Mouse (Mus musculus) ZHBTc4 (cell line): ENCODE results near the gene Olfr374.

ENCODE experiments used
- DNase-seq: peaks from one replicate; pipeline ENCODE4 v3.0.0-alpha.2; 2011; ENCODE audit warnings: low read depth, low spot score

Olfr374 gene

DNA sequence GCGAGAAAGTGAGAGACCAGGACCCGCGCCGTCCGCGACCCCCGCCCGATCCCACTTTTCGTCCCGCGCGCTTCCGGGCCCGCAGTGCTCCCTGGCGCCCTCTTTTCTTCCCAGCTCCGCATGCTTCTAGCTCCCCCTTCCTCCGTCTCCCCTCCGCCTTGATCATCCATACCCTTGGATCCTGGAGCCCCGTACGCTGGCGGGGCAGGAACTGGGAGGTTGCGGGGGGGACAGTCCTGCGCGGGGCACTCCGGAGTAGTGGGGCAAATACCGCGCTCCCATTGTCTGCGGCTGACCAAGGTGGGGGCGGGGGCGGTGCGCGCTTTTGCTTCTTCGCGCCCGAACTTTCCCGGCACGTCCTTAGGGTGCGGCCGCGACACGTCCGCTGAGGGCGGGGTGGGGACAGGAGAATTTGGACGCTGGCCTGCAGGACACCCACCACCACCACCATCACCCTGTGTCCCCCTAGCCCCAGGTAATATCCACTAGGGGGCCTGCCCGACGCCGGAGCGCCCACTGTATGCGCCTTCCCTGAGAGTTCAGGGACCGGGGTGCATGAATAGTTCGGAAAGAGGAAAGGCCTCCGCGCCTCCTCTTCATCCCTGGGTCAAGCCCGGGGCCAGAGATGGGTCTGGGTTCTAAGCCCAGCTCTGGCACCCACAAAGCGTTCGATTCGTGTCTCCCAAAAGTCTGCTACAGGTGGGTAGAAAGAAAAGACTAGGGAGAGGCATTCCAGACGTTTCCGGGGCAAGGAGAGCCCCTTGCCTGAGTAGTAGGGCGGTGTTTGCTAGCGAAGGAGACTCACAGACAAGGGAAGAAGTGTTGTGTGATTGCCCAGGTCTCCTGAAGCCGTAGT, 28.8 kb downstream of the Olfr374 start:
- peak; percentile 57 for DNase-seq

DNA sequence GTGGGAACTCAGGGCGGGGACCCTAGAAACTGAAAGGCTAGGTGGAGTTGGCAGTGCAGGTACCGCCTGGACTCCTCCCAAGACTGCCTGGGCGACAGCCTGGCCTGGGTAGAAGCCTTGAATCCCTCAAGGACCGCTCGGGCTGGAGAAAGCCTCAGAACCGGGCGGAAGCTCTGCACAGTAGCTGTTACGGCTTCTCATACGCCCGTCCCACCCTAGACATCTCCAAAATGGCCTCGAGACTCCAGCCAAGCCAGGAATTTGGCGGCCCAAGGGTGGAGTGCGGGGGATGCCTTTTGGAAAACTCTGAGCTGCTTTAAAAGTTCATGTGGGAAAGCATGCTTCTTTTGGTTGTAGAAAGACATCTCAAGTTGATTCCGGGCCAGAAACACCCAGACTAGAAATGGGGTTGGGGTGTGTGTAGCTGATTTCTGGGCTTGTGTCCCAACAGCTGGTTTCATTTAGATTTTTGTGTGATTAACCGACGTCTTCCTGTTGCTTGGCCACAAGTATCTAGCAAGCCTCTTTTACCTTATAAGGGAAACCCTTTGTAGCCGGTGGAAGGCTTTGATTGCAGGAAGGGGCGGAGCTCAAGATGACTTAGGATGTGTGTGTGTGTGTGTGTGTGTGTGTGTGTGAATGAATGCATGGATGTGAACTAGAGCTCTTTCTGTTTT, 29.6 kb downstream of the Olfr374 start:
- DNase-seq: peak; percentile 86

DNA sequence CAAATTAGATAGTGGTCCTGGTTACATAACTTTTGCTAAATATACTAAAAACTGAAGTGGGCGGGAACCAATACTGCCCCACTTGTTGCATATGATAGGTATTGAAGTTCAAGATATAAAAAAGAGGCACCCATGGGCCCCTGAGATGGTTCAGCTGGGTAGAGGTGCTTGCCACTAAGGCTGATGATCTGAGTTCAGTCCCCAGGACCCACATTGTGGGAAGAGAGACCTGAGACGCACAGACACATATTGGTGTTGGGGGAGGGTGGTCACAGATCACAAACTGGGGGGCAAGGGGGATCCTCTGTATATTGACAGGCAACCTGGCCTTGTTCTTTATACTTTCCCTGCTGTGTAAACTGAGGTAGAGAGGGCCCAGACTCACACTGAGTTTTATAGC, 30.6 kb downstream of the Olfr374 start:
- no peak for DNase-seq

DNA sequence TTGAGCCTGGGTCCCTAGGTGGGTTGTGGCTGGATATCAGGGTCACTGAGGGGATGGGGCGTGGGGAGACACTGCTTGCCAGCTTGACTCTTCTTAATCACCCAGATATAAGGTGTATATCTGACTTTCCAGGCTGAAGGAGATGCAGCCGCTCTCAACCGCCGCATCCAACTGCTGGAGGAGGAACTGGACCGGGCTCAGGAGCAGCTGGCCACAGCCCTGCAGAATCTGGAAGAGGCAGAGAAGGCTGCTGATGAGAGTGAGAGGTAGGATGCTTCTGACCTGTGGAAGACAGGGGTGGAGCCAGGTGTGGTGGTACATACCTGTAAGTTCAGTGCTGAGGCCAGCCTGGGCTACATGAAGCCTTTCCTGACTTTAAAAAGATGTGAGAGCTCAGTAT, 31.6 kb downstream of the Olfr374 start:
- DNase-seq: no peak

DNA sequence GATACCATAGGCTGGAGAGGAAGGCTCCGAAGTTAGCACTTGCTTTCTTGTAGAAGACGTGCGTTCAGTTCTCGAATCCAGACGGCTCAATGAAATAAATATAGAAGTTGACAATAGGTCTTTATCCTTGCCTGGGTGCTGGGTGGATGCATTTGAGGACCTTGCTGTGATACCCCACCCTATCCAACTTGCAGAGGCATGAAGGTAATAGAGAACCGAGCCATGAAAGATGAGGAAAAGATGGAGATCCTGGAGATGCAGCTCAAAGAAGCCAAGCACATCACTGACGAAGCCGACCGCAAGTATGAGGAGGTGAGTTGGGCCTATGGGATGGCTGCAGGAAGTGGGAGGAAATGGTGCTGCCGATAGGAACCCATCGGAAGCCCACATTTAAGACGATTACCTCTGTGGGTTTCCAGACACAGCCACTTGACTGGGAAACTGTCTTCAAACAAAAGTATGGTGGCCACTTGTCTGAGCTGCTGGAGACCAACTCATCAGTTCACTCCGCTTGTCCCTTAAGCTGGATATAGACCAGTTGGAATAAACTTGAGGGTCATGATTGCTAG, 36.5 kb downstream of the Olfr374 start:
- DNase-seq: no peak

DNA sequence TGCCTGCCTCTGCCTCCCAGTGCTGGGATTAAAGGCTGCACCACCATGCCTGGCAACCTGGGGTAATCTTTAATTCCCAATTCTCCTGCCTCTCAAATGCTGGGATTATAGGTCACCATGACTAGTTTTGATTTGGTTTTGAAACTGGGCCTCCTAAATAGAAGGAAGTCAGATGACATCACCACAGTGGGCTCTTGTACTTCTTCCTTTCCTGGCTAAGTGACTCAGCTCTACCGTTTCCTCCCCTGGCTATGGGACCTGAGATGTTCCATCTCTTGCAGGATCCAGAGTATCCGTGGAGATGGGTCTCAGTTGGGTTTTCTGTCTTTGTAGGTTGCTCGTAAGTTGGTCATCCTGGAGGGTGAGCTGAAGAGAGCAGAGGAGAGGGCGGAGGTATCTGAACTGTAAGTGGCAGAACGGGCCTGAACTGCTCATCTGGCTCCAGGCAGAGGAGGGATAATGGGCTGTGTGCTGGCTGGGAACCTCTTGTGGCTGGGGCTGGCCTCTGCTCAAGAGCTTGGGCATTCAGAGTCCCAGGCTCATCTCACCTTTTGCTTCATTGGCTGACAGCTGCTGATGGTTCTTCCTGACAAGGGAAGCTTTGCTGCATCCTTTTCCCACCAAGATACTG, 37.6 kb downstream of the Olfr374 start:
- DNase-seq: no peak

DNA sequence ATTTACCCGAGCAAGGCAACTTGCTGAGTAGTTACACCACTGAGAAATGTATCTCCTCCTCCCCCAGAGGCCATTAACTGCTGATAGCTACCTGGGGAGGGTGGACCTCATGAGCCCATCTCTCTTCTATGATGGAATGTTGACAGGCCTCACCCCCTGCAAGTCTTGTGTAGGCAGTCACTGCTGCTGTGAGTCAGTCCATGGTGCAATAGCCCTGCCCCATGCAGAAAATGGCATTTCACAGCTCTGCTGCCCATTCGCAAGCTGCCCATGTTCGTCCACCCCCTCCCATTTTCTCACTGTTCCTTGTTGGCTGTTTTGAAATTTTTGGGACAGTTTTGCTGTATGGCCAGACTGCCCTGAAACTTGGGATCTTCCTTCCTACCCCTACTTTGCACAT, 38.7 kb downstream of the Olfr374 start:
- DNase-seq: no peak

DNA sequence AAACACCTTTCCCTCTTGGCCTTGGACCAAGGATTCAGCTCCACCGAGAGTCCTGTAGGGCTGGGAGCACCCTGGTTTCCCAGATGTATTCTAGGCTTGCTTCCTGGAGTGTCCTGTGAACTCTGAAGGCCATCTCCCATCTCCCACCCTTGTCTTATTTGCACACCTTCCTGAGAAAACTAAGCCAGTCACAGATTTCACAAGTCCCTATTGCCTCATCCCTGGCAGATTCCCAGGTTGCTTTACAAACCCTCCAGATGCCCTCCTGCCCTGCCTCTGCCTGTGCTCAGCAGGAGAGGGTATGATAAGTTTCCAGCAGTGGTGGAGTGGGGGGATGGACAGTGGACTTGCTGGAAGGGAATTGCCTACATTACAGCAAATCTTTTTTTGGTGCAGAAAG, 39.2 kb downstream of the Olfr374 start:
- DNase-seq: no peak

DNA sequence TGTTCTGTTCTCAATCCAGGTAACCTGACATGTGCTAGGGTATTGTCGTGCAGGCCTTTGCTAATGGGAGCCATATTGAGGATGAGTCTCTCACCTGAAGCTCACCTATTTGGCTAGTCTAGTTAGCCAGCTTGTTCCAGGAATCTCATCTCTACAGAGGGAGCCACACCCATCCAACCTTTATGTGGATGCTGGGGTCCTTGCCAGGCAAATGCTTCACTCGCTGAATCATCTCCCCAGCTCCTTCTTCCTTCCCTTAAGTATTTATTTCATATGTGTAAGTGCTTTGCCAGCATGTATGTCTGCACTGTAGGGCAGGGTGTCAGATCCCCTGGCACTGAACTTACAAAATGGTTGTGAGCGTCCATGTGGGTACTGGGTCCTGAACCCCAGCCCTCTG, 39.7 kb downstream of the Olfr374 start:
- no peak for DNase-seq

DNA sequence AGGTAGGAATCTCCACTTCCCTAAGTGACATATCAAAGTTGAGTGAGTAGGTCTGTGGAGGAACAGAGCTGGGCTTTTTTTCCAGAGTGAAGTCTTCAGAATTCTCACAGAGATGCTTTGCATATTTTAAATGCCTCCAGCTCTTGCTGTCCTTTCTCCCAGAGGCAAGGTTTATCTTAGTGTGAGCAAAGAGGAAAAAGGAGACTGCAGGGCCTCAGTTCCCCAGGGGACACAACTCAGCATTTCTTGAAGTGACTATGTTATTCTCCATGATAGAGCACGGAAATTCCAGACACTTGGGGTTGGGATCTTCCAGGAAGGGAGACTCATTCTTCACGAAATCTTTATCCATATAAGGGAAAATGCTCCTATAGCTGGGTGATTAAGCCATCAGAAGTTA, 40.4 kb downstream of the Olfr374 start:
- no peak for DNase-seq

DNA sequence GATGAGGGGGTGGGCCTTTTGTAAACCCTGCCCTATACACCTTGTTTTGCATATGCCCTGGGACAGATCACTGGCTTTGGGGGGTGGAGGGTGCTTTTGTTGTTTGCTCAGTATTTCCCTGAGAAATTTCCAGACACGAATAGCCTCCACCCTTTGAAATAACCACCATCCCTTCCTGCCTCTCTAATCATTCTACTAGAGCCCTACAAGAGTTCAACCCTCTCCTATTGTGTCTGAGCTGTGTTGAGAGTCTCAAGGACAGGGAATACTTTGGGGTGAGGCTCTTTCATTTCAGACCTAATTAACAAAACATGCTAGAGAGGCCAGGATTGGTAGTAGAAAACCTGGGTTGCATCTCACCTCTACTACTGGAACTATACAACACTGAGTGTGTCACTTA, 42.2 kb downstream of the Olfr374 start:
- DNase-seq: peak; percentile 40

DNA sequence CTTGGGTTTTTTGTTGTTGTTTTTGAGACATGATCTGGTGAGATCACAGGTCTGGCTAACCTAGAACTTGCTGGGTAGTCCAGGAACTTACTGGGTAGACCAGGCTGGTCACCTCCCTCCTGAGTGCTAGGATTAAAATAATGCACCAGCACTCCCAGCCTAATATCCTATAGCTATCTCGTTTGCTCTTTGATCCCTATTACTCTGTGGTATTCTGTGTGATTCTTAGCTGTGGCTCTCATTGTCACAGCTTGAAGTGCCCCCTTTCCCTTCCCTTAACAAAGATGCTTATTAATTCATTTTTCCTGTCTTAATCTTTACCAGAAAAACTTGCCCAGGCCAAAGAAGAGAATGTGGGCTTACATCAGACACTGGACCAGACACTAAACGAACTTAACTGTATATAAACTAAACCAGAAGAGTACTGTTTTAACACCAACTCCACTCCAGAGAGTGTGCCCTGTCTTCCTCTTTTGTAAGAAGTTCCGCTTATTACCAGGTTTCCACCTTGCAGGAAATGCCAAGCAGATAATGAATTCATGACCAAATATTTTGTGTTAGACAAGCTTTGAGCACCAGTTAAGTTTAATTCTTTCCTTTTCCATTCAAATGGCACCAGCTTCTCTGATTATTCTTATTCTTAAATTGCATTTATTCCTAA, 44.7 kb downstream of the Olfr374 start:
- no peak for DNase-seq

DNA sequence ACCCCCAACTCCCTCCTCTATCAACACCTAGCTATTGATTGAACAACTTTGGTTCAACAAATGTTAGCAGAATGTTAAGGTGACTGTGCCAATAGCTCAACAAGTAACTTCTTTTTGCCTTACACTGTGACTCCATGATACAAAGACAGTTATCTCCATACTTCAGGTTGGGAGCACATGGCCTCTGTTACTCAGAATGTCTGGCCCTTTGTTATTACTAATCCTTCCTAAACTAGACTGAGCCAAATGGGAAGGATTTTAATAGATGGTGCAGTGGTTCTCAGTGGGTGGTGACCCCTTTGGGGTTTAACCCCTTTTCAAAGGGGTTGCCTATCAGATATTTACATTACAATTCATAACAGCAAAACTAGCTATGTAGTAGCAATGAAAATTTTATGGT, 46.5 kb downstream of the Olfr374 start:
- DNase-seq: no peak

DNA sequence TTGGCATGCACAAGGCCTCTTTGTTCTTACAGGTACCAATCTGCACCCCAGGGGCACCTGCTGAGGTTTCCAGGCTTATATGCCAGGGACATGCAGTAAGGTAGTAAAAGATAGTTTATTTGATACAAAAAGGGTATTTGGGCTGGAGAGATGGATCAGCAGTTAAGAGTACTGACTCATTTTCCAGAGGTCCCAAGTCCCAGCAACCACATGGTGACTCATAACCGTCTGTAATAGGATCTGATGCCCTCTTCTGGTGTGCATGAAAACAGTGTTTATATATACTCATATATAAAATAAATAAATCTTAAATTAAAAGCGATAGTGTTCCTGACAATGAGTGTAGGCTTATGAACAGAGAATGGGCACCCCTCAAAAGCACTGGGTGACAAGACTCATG, 51.3 kb downstream of the Olfr374 start:
- no peak for DNase-seq

DNA sequence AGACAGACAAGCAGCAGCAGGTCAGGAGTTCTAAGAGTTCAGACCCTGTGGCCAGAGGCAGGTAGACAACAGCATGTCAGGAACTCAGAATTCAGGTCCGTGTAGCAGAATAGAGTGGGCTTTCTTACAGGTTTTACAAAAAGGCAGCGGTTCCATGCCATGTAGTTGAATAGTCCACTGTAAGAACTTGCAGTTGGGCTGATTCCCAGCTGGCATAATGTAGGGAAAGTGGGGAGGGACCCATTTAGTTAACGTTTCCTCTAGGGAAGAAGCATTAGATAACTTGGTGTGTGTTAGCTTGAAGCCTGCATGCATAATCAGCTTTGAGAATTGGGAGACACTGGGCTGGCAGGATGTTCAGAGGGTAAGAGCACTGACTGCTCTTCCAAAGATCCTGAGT, 51.9 kb downstream of the Olfr374 start:
- DNase-seq: no peak

DNA sequence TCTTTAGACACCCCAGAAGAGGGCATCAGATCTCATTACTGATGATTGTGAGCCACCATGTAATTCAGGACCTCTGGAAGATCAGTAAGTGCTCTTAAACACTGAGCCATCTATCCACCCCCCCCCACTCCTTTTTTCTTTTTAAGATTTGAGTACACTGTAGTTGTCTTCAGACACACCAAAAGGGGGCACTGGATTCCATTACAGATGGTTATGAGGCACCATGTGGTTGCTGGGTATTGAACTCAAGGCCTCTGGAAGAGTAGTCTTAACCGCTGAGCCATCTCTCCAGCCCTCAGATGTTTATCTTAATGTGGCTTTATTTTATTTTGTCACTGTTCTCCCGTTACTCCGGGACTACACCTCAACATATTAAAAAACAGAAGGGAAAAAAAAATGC, 53.2 kb downstream of the Olfr374 start:
- DNase-seq: no peak

DNA sequence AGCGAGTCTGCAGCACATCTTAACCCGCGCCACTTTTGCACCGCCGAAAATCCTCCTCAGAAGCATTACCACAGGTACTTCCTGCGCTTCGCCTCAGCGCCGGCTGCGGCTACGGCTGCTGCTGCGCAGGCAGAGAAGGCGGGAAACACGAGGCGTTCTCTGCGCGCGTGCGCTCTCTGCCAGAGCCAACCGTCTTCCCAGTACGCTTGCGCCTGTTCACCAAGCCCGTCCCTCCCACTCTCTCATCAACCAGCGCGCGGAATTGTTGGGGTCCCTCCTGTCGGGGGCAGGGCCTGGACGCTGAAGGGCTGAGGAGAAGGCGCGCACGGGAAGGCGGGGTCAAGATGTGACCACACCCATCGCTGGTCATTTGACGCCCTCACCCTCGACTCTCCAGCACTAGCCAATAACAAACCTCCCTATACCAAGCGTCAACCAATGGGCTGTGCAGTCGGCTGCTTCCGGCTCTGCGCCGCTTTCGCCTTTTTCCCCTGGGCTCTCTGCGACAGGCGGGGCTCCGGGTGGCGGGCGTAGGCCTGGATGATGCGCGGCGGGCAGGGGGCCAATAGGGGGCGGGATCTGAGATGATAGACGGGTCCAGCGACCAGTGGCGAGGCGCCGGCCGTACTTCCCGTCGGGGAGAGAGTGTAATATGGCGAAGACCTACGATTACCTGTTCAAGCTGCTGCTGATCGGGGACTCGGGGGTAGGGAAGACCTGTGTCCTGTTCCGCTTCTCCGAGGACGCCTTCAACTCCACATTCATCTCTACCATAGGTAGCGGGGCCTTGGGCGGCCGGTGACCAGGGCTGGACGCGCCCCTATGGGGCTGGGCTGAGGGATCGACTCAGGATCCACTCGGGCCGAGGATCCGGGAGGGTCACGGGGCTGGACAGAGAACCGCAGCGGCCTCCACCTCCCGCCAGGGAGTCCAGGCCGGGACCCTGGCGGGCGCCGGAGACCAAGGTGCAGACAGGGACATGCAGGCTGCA, 54.2 kb downstream of the Olfr374 start, which contains the start of gene Rab8a:
TSS of gene Rab8a (plus strand) at position 494 of the 991 bp plus-strand sequence.
- peak; percentile 100 for DNase-seq

DNA sequence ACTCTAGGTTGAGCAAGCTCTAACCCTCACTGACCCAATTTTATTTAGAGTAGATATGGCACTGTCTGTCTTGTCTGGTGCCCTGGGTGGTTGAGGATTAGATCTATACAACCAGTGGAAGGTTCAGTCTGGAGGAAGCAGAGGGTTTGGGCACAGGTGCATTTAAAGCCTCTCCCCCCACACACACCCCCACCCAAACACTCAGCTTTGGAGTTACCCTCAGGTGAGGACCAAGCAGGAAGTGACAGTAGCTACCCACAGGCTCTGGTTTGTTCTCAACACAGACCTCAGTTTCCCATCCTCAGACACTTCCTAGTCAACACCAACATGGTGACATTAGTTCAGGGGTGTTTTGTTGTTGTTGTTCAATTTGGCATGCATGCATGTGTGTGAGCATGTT, 56.0 kb downstream of the Olfr374 start:
- DNase-seq: no peak
